Mouse (Mus musculus) heart, postnatal 0 days (tissue): ENCODE results near the gene Tcf25. TPM values are rescaled to one million over a fixed set of nuclear protein-coding genes. Genes with fewer than 3 reads are reported as not detected.
A peak's percentile ranks its signal among the peaks of the same experiment; 100 is the strongest.

Experiments used
- ATAC-seq: fragments of 200-750 bp; cut with Nextera tagmentation; 2 replicates; pipeline ENCODE4 v1.8.0; 2017; ENCODE audit warnings: low read depth, moderate number of reproducible peaks, moderate library complexity; ENCODE audit not compliant: insufficient read depth
- DNase-seq: peaks from one replicate; pipeline ENCODE4 v3.0.0-alpha.2; 2016; ENCODE audit warnings: low spot score
- H3K27ac ChIP-seq: fragments of 300-500 bp; sonication (generic); 2 replicates; pipeline ENCODE4 v1.5.1; 2014; ENCODE audit warnings: low read depth, mild to moderate bottlenecking
- H3K27me3 ChIP-seq: fragments of 300-500 bp; sonication (generic); 2 replicates; pipeline ENCODE4 v1.6.1; 2014; ENCODE audit warnings: low read length, mixed read lengths; ENCODE audit not compliant: control insufficient read depth, insufficient read depth
- H3K36me3 ChIP-seq: fragments of 300-500 bp; sonication (generic); replicated peaks from 2 replicates; pipeline ENCODE4 v1.6.1; 2014; ENCODE audit warnings: low read length, mixed read lengths; ENCODE audit not compliant: control insufficient read depth, insufficient read depth
- H3K4me1 ChIP-seq: fragments of 300-500 bp; sonication (generic); 2 replicates; pipeline ENCODE4 v1.6.1; 2014; ENCODE audit warnings: antibody characterized with exemption; ENCODE audit not compliant: control insufficient read depth, insufficient read depth
- H3K4me2 ChIP-seq: fragments of 300-500 bp; sonication (generic); 2 replicates; pipeline ENCODE4 v1.6.1; 2014; ENCODE audit warnings: low read depth, mild to moderate bottlenecking, low read length, moderate library complexity
- H3K4me3 ChIP-seq: fragments of 300-500 bp; sonication (generic); 2 replicates; pipeline ENCODE4 v1.5.1; 2014; ENCODE audit warnings: low read depth, low read length
- H3K9ac ChIP-seq: fragments of 300-500 bp; sonication (generic); replicated peaks from 2 replicates; pipeline ENCODE4 v1.6.1; 2014; ENCODE audit warnings: low read depth, low read length, mixed read lengths
- H3K9me3 ChIP-seq: fragments of 300-500 bp; sonication (generic); replicated peaks from 2 replicates; pipeline ENCODE4 v1.6.1; 2016; ENCODE audit warnings: low read length; ENCODE audit not compliant: control insufficient read depth
- CTCF ChIP-seq: IDR thresholded peaks from 2 replicates; pipeline ENCODE4 v1.5.1; 2016; ENCODE audit warnings: antibody characterized with exemption, control low read depth, low read depth
- EP300 ChIP-seq: IDR thresholded peaks from 2 replicates; pipeline ENCODE4 v1.6.1; 2016; ENCODE audit warnings: antibody characterized with exemption, low read depth
- WGBS: fragments of 180-500 bp; shearing (Covaris S2); extraction: QIAGEN DNeasy Blood & Tissue Kit; methylation state at CpG from one replicate; pipeline ENCODE4 v1.1.7; 2014; 5-methylcytosine and 5-hydroxymethylcytosine counted together
- polyA plus RNA-seq: library from polyadenylated mRNA; unstranded; fragments of >200 nt; fragmentation: Nextera tagmentation; extraction: Ambion mirVana; gene quantifications from 2 replicates; pipeline ENCODE4 v1.2.1, GENCODE M21; 2015
- total RNA-seq: library from RNA; depleted of rRNA; stranded (reverse); fragments of >200 nt; gene quantifications from 2 replicates; pipeline ENCODE4 v1.2.3, GENCODE M21; 2014; ENCODE audit warnings: low replicate concordance

Tcf25 gene
- total and polyA plus RNA-seq, 2 experiments from 2014 or later: 123 to 172 TPM

GRCm38 (mm10) chr8:123389026-123389425 is 15.5 kb downstream of the Tcf25 start:
- Histone ChIP-seq H3K4me3 (no peak overlapping the region), H3K27ac (no peak overlapping the region), H3K36me3 (peaks cover 100% of the 10 kb centered on the region), H3K4me2 (no peak overlapping the region), H3K9me3 (no peaks in the 10 kb centered on the region), H3K4me1 (no peaks in the 10 kb centered on the region), H3K27me3 (no peaks in the 10 kb centered on the region), H3K9ac (no peak overlapping the region)
- no peak for ATAC-seq
- no peak for DNase-seq
- 89% methylated on average over 7 of the region's 7 CpGs for WGBS
- TF ChIP-seq CTCF: no peak
- no peak for TF ChIP-seq EP300

DNA sequence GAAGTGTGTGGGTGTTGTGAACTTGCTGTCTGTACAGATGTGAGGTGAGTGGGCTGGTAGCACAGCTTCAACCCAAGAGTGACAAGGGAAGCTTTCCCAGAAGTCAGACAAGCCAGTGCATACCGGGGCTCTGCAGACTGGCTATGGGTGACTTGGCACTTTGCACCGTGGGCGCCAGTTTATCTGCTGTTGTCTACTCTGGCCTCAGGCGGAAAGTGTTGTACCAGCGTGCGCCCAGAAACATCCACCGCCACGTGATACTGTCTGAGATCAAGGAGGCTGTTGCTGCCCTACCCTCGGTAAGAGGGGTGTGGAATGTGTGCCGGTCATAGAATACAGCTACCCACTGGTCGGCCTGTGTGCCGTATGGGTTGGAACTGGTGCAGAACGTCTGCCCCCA is 24.8 kb downstream of the Tcf25 start:
- Histone ChIP-seq H3K4me1 (no peaks in the 10 kb centered on the region), H3K27ac (no peak overlapping the region), H3K4me2 (no peak overlapping the region), H3K9ac (no peak overlapping the region), H3K4me3 (no peak overlapping the region), H3K9me3 (no peaks in the 10 kb centered on the region), H3K36me3 (peaks cover 98% of the 10 kb centered on the region), H3K27me3 (no peaks in the 10 kb centered on the region)
- TF ChIP-seq EP300: no peak
- TF ChIP-seq CTCF: no peak
- DNase-seq (no peak), ATAC-seq (no peak)
- 85% methylated on average over 13 of the region's 13 CpGs for WGBS

- DNase-seq (no peak), ATAC-seq (no peak)
- Histone ChIP-seq H3K4me3 (no peak overlapping the region), H3K9ac (no peak overlapping the region), H3K9me3 (no peaks in the 10 kb centered on the region), H3K27me3 (no peaks in the 10 kb centered on the region), H3K27ac (peak overlapping the region; percentile 33; the same call in 1 of the 2 replicates), H3K4me1 (no peaks in the 10 kb centered on the region), H3K36me3 (peaks cover 65% of the 10 kb centered on the region), H3K4me2 (no peak overlapping the region)
- TF ChIP-seq CTCF (no peak), EP300 (no peak)
- WGBS: 84% methylated on average over 9 of the region's 9 CpGs
Measured at GRCm38 (mm10) chr8:123401936-123402335, 28.4 kb downstream of the Tcf25 start.

- no peak for DNase-seq
- peak overlapping the region; percentile 33; the same call in 1 of the 2 replicates for H3K27ac ChIP-seq
- no peaks in the 10 kb centered on the region for H3K4me1 ChIP-seq
- ATAC-seq: no peak; the same call in 1 of the 2 replicates
- no peaks in the 10 kb centered on the region for H3K9me3 ChIP-seq
- no peak overlapping the region for H3K4me3 ChIP-seq
- H3K9ac ChIP-seq: no peak overlapping the region
- 67% methylated on average over 9 of the region's 9 CpGs for WGBS
- TF ChIP-seq EP300: no peak
- H3K27me3 ChIP-seq: no peaks in the 10 kb centered on the region
- no peak overlapping the region for H3K4me2 ChIP-seq
- H3K36me3 ChIP-seq: peaks cover 56% of the 10 kb centered on the region
Measured at GRCm38 (mm10) chr8:123402730-123403326, 29.3 kb downstream of the Tcf25 start.

DNA sequence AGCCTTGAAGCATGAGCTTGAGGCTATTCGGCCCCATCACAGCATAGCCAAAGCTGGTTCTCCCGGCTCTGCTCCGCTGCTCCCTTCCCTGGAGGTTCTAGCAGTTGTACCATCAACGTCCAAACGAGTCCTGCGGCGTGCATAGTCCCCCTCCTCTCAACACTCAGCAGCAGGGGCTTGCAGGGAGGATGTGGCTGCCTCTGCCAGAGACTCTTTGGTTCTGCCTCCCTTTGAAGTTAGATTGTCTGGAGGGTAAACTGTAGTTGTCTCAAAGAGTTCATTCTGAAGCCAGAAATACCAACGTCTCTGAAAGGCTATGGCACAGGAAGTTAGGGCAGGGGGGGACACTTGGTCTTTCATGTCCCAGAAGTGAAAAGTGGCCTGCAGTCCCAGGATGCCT is 31.0 kb downstream of the Tcf25 start:
- H3K9ac ChIP-seq: no peak overlapping the region

DNA sequence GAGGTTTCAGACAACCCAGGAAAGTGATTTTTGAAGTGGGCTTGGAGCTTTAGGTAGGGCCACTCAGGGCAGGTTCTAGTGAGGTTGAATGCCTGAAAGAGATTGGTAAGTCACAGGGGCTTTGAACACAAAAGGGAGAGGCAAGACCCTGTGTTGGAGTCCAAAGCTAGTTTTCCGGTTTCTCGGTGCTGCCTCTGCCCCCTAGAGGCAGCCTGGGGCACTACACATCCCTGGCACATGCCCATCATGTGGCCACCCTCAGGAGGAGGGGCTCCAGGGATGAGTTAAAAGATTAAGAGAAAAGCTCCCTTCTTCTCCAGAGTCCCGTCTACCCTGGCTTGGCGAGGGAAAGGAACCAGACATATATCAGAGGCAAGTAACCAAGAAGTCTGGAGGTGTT is 33.2 kb downstream of the Tcf25 start, which contains the start of gene Mc1r:
Gene Mc1r (plus strand): TSS at position 322 of the 400 bp plus-strand sequence.
- Histone ChIP-seq H3K9me3 (no peaks in the 10 kb centered on the region), H3K4me3 (no peak within 1 kb of the TSS), H3K27me3 (peaks cover 18% of the 10 kb centered on the region), H3K27ac (no peak within 1 kb of the TSS), H3K4me1 (peaks cover 20% of the 10 kb centered on the region), H3K36me3 (peaks cover 17% of the 10 kb centered on the region), H3K9ac (no peak within 1 kb of the TSS), H3K4me2 (no peak within 1 kb of the TSS)
- ATAC-seq (no peak), DNase-seq (peak; percentile 52)
- WGBS: 11% methylated on average over 4 of the region's 4 CpGs
- TF ChIP-seq CTCF (peak; percentile 68), EP300 (no peak)

More for the DNA sequence above, 31.0 kb downstream of the Tcf25 start:
- no peak for ATAC-seq
- H3K27me3 ChIP-seq: no peaks in the 10 kb centered on the region
- no peak overlapping the region; the same call in 1 of the 2 replicates for H3K27ac ChIP-seq
- WGBS: 46% methylated on average over 8 of the region's 8 CpGs
- no peak for TF ChIP-seq CTCF
- no peak for TF ChIP-seq EP300
- H3K36me3 ChIP-seq: peaks cover 39% of the 10 kb centered on the region
- H3K4me2 ChIP-seq: no peak overlapping the region
- no peak for DNase-seq
- no peaks in the 10 kb centered on the region for H3K9me3 ChIP-seq
- peaks cover 10% of the 10 kb centered on the region for H3K4me1 ChIP-seq
- H3K4me3 ChIP-seq: no peak overlapping the region
